Mouse (Mus musculus) cortical plate, adult 2 months (tissue): ENCODE data around the gene Trp53bp2. TPM values are rescaled to one million over a fixed set of nuclear protein-coding genes. Genes with fewer than 3 reads are reported as not detected.
A peak's percentile ranks its signal among the peaks of the same experiment; 100 is the strongest.

Source experiments
- H3K27ac ChIP-seq: fragments of 200-500 bp; 2 replicates; pipeline ENCODE4 v1.5.1; 2012; ENCODE audit warnings: low read length, control low read depth, inconsistent platforms; ENCODE audit not compliant: insufficient read depth
- H3K4me1 ChIP-seq: fragments of 200-500 bp; 2 replicates; pipeline ENCODE4 v1.6.1; 2011; ENCODE audit warnings: low read length; ENCODE audit not compliant: control insufficient read depth, insufficient read depth
- H3K4me3 ChIP-seq: fragments of 200-500 bp; 2 replicates; pipeline ENCODE4 v1.5.1; 2011; ENCODE audit warnings: mild to moderate bottlenecking, low read length, control low read depth; ENCODE audit not compliant: insufficient read depth
- CTCF ChIP-seq: fragments of 200-500 bp; IDR thresholded peaks from 2 replicates; pipeline ENCODE4 v1.5.1; 2011; ENCODE audit warnings: mild to moderate bottlenecking, control low read depth, low read length; ENCODE audit not compliant: insufficient read depth; ENCODE audit errors: extremely low read depth
- POLR2A ChIP-seq: fragments of 200-500 bp; IDR thresholded peaks from 2 replicates; pipeline ENCODE4 v1.6.1; 2011; ENCODE audit warnings: mild to moderate bottlenecking, low read length, control low read depth; ENCODE audit not compliant: insufficient read depth; ENCODE audit errors: extremely low read depth
- polyA plus RNA-seq: library from polyadenylated mRNA; depleted of rRNA; stranded (reverse); fragments of >200 nt; gene quantifications from 2 replicates; pipeline ENCODE4 v1.2.3, GENCODE M21; 2012

Trp53bp2 gene
- polyA plus RNA-seq, 1 experiment, result 13.4 TPM

GRCm38 (mm10) chr1:182494285-182495145 lies 85.5 kb downstream of the Trp53bp2 start:
- TF ChIP-seq CTCF (no peak), POLR2A (no peak)
- H3K4me1 ChIP-seq, result peaks cover 5% of the 10 kb centered on the region
- H3K4me3 ChIP-seq, result no peak overlapping the region
- no peak overlapping the region for H3K27ac ChIP-seq

- H3K4me1 ChIP-seq, result peaks cover 5% of the 10 kb centered on the region
- TF ChIP-seq CTCF (no peak), POLR2A (no peak)
- H3K27ac ChIP-seq, result peak overlapping the region; percentile 23; the same call in 1 of the 2 replicates
- H3K4me3 ChIP-seq, result no peak overlapping the region
Measured at GRCm38 (mm10) chr1:182496685-182497084, 87.7 kb downstream of the Trp53bp2 start.

DNA sequence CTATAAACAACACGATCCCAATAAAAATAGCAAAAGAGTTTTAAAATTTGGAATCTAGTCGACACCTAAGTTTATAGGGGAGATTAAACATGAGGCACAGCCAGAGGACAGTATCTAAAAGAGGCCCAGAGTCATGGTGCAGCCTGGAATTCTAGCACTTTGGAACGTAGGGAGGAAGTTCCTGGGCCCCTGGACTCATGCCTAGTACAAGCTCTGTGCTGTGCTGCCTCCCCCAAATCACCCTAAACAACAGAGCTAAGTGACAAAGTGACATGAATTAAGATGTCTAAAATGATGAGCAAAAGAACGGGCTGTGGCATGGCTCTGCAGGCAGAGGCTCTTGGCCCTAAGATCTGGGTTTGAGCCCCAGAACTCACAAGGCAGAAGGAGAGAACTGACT lies 88.8 kb downstream of the Trp53bp2 start:
- Histone ChIP-seq H3K27ac (no peak overlapping the region), H3K4me1 (peaks cover 3% of the 10 kb centered on the region; the same call in 1 of the 2 replicates), H3K4me3 (no peak overlapping the region)
- TF ChIP-seq CTCF (no peak), POLR2A (no peak)

- peak overlapping the region; percentile 62 for H3K27ac ChIP-seq
- no peak for TF ChIP-seq POLR2A
- TF ChIP-seq CTCF, result no peak
- no peak overlapping the region for H3K4me3 ChIP-seq
- H3K4me1 ChIP-seq, result peaks cover 3% of the 10 kb centered on the region; the same call in 1 of the 2 replicates
Measured at GRCm38 (mm10) chr1:182499443-182500089, 90.6 kb downstream of the Trp53bp2 start.

DNA sequence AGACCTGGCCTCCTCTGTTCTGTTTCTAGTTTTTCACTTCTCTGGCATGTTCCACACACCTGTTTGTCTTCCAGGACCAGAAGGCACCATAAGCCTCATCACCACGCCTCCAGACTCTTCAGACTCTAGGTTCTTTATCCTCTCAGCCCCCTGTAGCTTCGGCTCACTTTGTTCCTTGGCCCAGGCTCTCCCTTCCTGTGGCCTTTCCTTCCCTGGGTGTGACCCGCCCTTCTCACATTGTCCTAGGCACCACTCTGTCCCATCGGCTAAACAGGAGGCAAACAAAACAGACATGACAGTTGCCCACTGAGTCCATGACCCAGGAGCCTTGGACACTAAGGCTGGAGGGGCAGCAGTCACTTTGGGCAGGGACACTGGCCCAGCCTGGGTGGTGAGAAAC lies 91.3 kb downstream of the Trp53bp2 start:
- H3K27ac ChIP-seq, result peak overlapping the region; percentile 62
- H3K4me3 ChIP-seq, result no peak overlapping the region
- TF ChIP-seq POLR2A (no peak), CTCF (no peak)
- H3K4me1 ChIP-seq, result peaks cover 3% of the 10 kb centered on the region; the same call in 1 of the 2 replicates

DNA sequence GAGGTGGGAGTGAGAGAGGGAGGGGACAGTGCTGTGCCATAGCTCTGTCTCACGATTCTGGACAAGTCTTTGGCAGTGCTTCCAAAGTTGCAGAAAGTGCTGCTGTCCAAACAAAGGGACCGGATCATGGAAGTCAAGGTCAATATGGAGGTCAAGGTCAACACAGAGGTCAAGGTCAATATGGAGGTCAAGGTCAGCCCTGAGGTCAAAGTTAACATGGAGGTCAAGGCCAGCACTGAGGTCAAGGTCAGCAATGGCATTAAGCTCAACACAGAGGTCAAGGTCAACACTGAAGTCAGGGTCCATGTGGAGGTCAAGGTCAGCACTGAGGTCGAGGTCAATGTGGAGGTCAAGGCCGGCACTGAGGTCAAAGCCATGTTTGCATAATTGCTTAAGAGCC lies 91.9 kb downstream of the Trp53bp2 start:
- Histone ChIP-seq H3K4me3 (no peak overlapping the region), H3K27ac (no peak overlapping the region), H3K4me1 (peaks cover 3% of the 10 kb centered on the region; the same call in 1 of the 2 replicates)
- TF ChIP-seq POLR2A, result no peak
- no peak for TF ChIP-seq CTCF

DNA sequence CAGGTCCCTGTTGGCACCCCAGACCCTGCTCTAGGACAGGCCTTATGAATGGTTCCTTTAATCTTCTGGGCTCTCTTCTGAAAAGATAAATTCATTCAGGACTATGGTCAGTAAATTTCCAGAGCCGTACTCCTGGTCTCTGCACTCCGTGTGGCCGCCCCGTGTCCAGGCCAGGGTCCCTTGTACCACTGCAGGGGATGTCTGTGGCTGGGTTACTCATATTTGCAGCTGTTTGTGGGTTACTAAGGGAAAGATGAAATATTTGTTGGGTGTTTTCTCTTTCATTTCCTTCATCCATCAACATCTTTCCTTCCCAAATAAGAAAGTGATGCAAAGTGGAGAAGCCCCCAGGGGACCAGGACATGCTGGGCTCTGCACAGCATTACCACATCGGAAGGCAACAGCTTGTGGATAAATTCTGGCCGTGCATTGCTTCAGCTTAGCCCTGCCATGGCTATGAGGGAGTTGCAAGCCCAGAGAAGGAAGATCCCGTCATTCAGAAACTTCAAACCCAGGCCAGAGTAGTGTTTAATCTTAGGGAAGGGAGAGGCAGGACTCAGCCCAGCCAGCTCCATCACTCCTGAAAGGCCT lies 92.9 kb downstream of the Trp53bp2 start:
- 0 out of 2 replicates have a peak overlapping the region, but pooled peaks have one; percentile 17 for H3K27ac ChIP-seq
- no peak overlapping the region for H3K4me3 ChIP-seq
- no peak for TF ChIP-seq POLR2A
- TF ChIP-seq CTCF, result no peak
- H3K4me1 ChIP-seq, result peaks cover 3% of the 10 kb centered on the region; the same call in 1 of the 2 replicates

GRCm38 (mm10) chr1:182502491-182503050 lies 93.6 kb downstream of the Trp53bp2 start:
- Histone ChIP-seq H3K4me1 (peaks cover 3% of the 10 kb centered on the region; the same call in 1 of the 2 replicates), H3K4me3 (no peak overlapping the region), H3K27ac (peak overlapping the region; percentile 17; the same call in 1 of the 2 replicates)
- TF ChIP-seq CTCF, result no peak
- TF ChIP-seq POLR2A, result no peak

DNA sequence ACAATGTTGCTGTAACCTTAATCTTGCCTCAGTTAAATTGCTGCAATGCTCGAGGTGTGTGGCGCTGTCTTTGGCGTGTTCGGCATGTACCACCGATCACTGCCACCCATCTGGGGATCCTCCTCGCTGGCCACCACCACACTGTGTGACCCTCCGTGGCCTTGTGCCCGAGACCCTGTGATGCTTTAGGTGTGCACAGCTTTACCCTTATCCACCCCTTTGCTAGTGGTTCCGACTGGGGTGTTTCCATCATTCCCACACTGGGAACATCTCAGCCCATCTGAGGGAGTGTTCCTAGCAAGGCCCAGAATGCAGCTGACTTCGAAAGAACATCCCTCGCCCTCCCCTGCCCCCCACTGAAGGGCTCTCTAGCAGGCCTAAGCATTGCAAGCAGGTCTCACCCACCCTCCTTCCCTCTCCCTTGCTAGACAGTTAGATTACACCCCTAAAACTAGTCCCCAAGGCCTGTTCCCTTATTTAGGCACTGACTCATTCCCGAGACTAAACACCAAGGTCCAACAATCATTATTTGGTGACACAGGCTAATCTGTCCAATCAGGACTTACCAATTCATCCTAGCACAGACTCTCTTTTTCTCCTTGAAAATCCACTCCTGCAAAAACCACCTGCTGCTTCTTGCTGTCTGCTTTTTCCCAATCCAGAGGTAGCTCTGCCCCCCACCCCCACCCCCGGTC lies 94.4 kb downstream of the Trp53bp2 start:
- H3K4me3 ChIP-seq, result no peak overlapping the region
- H3K27ac ChIP-seq, result no peak overlapping the region
- TF ChIP-seq CTCF, result no peak
- no peak for TF ChIP-seq POLR2A
- H3K4me1 ChIP-seq, result no peaks in the 10 kb centered on the region
